Mouse (Mus musculus): ENCODE measurements around the gene Efr3b. TPM values are rescaled to one million over a fixed set of nuclear protein-coding genes. Genes with fewer than 3 reads are reported as not detected.

Efr3b gene
- 11.0 TPM for polyA plus RNA-seq (2014; fragmentation: Illumina TruSeq; extraction: RNeasy Lipid Tissue Mini Kit (QIAGEN cat#74804); ENCODE audit: low read depth, low replicate concordance)

DNA sequence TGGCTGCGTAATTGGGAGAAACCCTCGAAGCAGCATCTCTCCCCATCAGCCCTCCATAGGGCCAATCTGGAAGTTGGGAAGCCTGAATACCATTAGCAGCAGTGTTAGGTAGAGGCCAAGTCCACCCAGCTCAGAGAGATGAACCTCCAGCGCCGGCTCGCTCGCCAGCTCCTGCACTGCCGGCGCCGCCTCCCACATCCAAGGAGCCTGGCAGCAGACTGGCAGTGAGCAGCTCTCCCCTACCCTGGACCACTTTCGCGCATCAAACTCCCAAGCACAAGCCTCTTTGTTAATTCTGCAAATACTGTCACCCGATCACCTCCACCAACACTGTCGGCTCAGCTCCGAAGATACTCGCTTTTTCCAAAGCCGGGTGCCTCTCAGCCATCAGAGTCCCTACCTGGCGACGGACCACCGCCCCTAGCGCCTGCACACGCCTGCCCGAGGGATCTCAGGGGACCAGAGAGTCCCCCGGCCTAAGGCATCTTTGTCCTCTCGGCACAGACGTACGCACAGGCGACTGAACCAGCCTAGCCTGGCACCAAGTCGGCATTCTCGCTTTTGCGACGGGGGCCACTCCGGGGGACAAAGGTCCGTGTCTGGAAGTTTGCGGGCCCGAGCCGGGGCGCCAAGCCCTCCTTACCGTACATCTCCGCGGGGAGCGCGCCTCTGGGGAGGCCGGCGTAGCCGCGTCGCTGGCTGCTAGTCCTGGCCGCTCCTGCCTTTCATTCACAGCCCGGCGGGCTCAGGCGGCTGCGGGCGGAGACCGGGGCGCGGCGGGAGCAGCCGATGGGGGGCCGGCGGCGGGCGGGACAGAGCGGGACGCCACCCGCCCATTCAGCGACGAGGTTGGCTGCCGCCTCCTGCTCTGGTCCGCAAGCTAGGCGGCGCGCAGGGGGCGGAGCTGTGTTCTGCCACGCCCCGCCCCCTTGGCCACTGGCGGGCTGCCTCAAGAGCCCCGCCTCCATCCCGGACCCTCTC lies at the start of gene Efr3b:
TSS of gene Efr3b (minus strand) at position 855 of the 981 bp plus-strand sequence.

DNA sequence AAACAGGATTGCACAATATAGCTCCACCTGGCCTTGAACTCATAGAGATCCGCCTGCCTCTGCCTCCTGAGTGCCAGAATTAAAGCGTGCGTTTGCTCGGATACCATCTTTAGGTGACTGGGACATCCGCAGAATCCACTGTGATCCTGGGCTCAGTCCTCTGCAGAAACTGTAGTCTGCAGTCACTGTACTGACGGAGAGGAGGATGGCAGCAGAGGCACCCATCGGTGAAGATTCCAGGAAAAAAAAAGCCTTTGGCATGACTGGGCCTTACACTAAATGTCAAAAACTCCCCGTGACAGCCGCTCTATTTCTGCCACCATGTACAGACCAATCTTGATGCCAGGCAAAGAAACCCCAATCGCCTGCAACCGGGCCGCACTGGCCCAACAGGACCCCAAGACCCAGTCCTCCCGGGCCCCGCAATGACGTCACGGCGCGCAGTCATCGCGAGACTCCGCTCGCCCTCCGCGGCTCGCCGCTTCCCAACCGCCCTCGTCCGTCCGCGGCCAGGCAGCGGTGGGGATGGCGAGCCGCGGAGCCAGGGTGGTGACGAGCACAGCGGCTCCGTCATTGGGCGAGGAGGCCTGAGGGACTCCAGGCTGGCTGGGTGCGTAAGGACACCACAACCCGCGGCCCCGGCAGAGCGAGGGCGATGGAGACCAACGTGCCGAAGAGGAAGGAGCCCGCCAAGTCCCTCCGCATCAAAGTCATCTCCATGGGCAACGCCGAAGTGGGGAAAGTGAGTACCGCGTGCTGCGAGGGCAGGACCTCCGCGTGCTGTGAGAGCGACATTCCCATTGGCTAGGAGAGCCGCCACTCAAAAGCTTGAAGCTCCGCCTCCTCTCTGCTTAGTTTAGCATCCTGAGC lies 43.7 kb upstream of the Efr3b start, which contains the start of gene Dnajc27:
TSS of gene Dnajc27 (plus strand) at position 452 of the 870 bp plus-strand sequence.

GRCm38 (mm10) chr12:3954651-3955050 lies 84.1 kb downstream of the Efr3b start, which contains the start of gene Pomc:
Gene Pomc (plus strand): TSS chr12:3954951.

Other genes starting within 250 kb of the Efr3b start
- 13.9 TPM for gene Dnmt3a, start 232.9 kb downstream of the Efr3b start, polyA plus RNA-seq (2014; fragmentation: Illumina TruSeq; extraction: RNeasy Lipid Tissue Mini Kit (QIAGEN cat#74804); ENCODE audit: low read depth, low replicate concordance)
- gene Pomc, start 84.0 kb downstream of the Efr3b start, polyA plus RNA-seq (2014; fragmentation: Illumina TruSeq; extraction: RNeasy Lipid Tissue Mini Kit (QIAGEN cat#74804); ENCODE audit: low read depth, low replicate concordance), result 2.1 TPM
- 6.7 TPM for gene Dnajc27, start 43.7 kb upstream of the Efr3b start, polyA plus RNA-seq (2014; fragmentation: Illumina TruSeq; extraction: RNeasy Lipid Tissue Mini Kit (QIAGEN cat#74804); ENCODE audit: low read depth, low replicate concordance)
- gene Adcy3, start 94.2 kb upstream of the Efr3b start, polyA plus RNA-seq (2014; fragmentation: Illumina TruSeq; extraction: RNeasy Lipid Tissue Mini Kit (QIAGEN cat#74804); ENCODE audit: low read depth, low replicate concordance), result 7.9 TPM
- gene Ptrhd1, start 195.1 kb upstream of the Efr3b start, polyA plus RNA-seq (2014; fragmentation: Illumina TruSeq; extraction: RNeasy Lipid Tissue Mini Kit (QIAGEN cat#74804); ENCODE audit: low read depth, low replicate concordance), result 5.6 TPM
- 12.8 TPM for gene Cenpo, start 195.4 kb upstream of the Efr3b start, polyA plus RNA-seq (2014; fragmentation: Illumina TruSeq; extraction: RNeasy Lipid Tissue Mini Kit (QIAGEN cat#74804); ENCODE audit: low read depth, low replicate concordance)